Comparison of ENCODE assay signal across 34 mouse cellular contexts in the genomic region with DNA sequence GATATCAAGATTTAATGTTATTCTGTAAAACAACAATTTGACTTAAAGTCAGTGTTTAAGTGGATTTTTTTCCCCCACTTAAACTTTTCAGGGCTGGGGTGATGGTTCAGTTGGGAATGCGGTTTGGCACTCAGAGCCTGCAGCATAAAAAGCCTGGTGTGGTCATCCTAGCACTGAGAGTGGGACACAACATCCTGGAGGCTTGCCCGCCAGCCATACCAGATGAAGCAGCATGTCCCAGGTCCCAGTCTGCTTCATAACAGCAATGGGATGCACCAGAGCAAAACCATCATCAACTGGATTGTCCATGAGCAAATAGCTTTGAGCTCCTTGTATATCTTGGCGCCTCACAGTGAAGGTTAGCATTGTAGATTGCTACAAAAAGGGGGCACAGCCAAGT. TPM values are rescaled to one million over a fixed set of nuclear protein-coding genes. Genes with fewer than 3 reads are reported as not detected.
"Had no signal": no experiment of that assay in that cellular context is flagged by ENCODE, and none has a peak within 500 bp of the region (broad histone marks: within the 10 kb centered on the region; RNA-seq: fewer than 3 reads in every experiment).

No protein-coding gene starts in this region.

- H3K9ac ChIP-seq: forebrain, postnatal 0 days; heart, embryonic 12.5 days; hindbrain, embryonic 13.5 days; hindbrain, embryonic 15.5 days; kidney, embryonic 15.5 days; limb, embryonic 13.5 days; limb, embryonic 15.5 days; liver, embryonic 12.5 days; liver, embryonic 14.5 days had no signal

- H3K27me3 ChIP-seq: heart, embryonic 12.5 days; hindbrain, embryonic 13.5 days; hindbrain, embryonic 15.5 days; kidney, embryonic 15.5 days; limb, embryonic 13.5 days; limb, embryonic 15.5 days; liver, embryonic 12.5 days had no signal

- H3K27ac ChIP-seq: hindbrain, embryonic 13.5 days; hindbrain, embryonic 15.5 days; hindbrain, postnatal 0 days; kidney, embryonic 15.5 days; kidney, postnatal 0 days; limb, embryonic 13.5 days; limb, embryonic 15.5 days; liver, embryonic 12.5 days; liver, embryonic 14.5 days had no signal

- H3K4me1 ChIP-seq: hindbrain, embryonic 13.5 days; hindbrain, embryonic 15.5 days; kidney, embryonic 15.5 days; limb, embryonic 13.5 days; limb, embryonic 15.5 days; liver, embryonic 12.5 days had no signal

- DNase-seq: forebrain, postnatal 0 days; gastrocnemius, postnatal 36 days; heart, adult 18-20 months; kidney, adult 11 months; kidney, adult 2 months; kidney, adult 9 months; kidney, postnatal 14 days; kidney, postnatal 36 days; layer of hippocampus, adult 9-11 months; layer of hippocampus, postnatal 36 days; left cerebral cortex, postnatal 4 days had no signal

- H3K4me3 ChIP-seq: heart, embryonic 12.5 days; hindbrain, embryonic 13.5 days; hindbrain, embryonic 15.5 days; kidney, embryonic 15.5 days; limb, embryonic 13.5 days; limb, embryonic 15.5 days; liver, embryonic 12.5 days had no signal

- H3K36me3 ChIP-seq: hindbrain, embryonic 15.5 days had no signal

RNA-seq across cellular contexts. Expression of a gene that starts 11.1 kb away (rescaled TPM):
- total RNA-seq: forebrain, postnatal 0 days; hematopoietic stem cell, adult 5-6 weeks; hindbrain, postnatal 0 days; layer of hippocampus, adult 18-20 months; layer of hippocampus, adult 8-10 months; layer of hippocampus, postnatal 14 days; layer of hippocampus, postnatal 36 days; left cerebral cortex, adult 18-20 months; left cerebral cortex, postnatal 10 days; left cerebral cortex, postnatal 25 days; left cerebral cortex, postnatal 4 days had no signal
- polyA plus RNA-seq: forebrain, postnatal 0 days; hindbrain, embryonic 11.5 days; hindbrain, embryonic 13.5 days; hindbrain, embryonic 15.5 days; hindbrain, postnatal 0 days; intestine, embryonic 14.5 days; intestine, embryonic 16.5 days; kidney, postnatal 0 days; large intestine, adult 2 months; limb, embryonic 11.5 days; liver, adult 2 months; liver, embryonic 12.5 days had no signal
